Mouse (Mus musculus) fat pad, adult 2 months (tissue): Measurements from ENCODE around the gene Pik3c2a.

ENCODE experiments used
- DNase-seq: peaks from one replicate; pipeline ENCODE4 v3.0.0-alpha.2; 2011; ENCODE audit warnings: low read depth, low spot score; ENCODE audit errors: extremely low read depth

Gene Pik3c2a

DNA sequence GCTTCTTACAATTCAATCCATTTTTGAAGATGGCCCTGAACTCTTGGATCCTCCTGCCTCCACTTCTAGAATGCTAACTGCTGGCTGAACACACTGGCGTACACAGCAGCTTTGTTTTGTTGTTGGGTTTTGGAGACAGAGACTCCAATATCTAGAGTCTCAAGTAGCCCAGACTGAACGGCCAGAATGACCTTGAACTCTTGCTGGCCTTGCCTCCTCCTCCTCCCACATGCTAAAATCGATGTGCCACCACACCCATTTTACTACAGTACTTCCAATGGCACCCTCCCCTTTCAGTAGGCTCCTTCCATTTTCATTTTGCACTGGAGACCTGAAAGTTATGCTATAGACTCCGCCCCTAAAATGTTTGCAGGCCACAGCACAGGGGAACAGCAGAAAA, 142.1 kb downstream of the Pik3c2a start:
- DNase-seq = no peak

GRCm38 (mm10) chr7:116298851-116299250, 144.4 kb downstream of the Pik3c2a start:
- DNase-seq = no peak

- DNase-seq = no peak
Measured at GRCm38 (mm10) chr7:116298389-116298788, 144.9 kb downstream of the Pik3c2a start.

DNA sequence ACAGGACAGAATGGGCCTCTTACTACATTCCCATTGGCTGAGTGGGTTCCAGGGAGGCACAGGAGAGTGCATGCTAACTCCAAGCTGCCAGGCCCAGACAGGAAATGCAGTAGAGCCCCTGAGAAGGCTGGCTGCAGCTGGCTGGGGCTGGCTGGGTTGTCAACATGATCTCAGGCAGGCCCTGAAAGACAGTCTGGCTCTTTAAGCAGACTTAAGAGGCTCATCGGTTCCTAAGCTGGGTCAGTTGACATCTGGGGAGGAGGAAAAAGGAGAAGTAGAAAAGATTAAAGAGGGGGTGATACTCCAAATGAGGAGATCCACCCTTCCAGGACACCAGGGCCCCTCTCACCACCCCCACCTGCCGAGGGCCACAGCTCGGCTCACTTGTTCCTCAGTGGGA, 148.3 kb downstream of the Pik3c2a start:
- no peak for DNase-seq

DNA sequence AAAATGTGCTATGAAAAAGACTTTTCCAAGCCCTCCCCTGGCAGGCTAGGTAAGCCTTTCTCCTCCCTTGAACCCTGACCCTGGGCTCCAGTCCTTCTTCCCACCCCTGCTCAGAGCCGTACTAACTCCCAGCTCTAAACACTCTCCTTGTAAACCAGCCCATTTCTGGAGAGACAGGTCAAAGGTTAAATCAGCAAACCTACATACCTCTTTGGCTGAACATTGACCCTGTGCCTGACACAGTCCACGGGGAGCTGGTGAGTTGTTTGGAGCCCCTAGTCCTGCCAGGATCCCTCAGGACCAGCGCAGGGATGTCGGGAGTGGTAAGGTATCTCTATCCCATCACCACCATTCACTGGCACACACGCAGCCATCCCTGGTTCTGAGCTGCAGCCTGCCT, 150.9 kb downstream of the Pik3c2a start:
- no peak for DNase-seq

GRCm38 (mm10) chr7:116290559-116290958, 152.7 kb downstream of the Pik3c2a start:
- no peak for DNase-seq

DNA sequence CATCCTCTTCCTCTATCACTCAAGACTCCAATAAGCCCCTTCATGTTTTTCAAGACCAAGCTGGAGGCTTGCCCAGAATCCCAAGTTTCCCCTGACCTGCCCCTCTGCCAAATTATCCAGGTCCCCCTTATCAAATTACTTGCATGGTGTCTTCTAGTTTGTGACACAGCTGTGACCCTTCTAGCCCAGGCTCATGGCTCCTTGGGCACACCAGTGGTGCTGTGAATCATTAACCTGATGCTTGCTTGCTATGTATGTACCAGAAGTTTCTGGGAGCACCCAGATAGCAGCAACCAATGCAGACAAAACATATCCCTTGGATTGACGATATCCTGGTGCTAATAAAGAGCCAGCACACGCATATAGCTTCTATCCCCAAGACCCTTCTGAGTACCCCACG, 154.3 kb downstream of the Pik3c2a start:
- DNase-seq = no peak

GRCm38 (mm10) chr7:116287959-116288358, 155.3 kb downstream of the Pik3c2a start:
- no peak for DNase-seq
